Mouse (Mus musculus) ES-E14 (cell line): Measurements from ENCODE around the gene Sdad1. TPM values are rescaled to one million over a fixed set of nuclear protein-coding genes. Genes with fewer than 3 reads are reported as not detected.

Experiments
- DNase-seq: peaks from one replicate; pipeline ENCODE4 v3.0.0-alpha.2; 2013; ENCODE audit warnings: low read depth, low spot score
- H3K27ac ChIP-seq: 2 replicates; pipeline ENCODE4 v1.5.1; 2012; ENCODE audit warnings: low read depth, mild to moderate bottlenecking, low read length, moderate library complexity, mixed read lengths; ENCODE audit not compliant: poor library complexity, insufficient read depth, severe bottlenecking
- H3K36me3 ChIP-seq: 2 replicates; pipeline ENCODE4 v1.6.1; 2012; ENCODE audit warnings: mild to moderate bottlenecking, low read length, moderate library complexity, mixed read lengths; ENCODE audit not compliant: control insufficient read depth, poor library complexity, insufficient read depth, severe bottlenecking
- H3K4me1 ChIP-seq, 2 experiments: fragments of 150-350 bp in 1 of 2; sonication (generic) in 1 of 2; 2 replicates each; pipeline ENCODE4 v1.6.1; 2012; ENCODE audit warnings: low read length in 2 of 2, mild to moderate bottlenecking in 1 of 2, mixed read lengths in 1 of 2; ENCODE audit not compliant: control insufficient read depth in 2 of 2, insufficient read depth in 2 of 2, poor library complexity in 1 of 2
- H3K4me3 ChIP-seq, 2 experiments: fragments of 150-350 bp in 1 of 2; sonication (generic) in 1 of 2; 2 replicates each; pipeline ENCODE4 v1.5.1; 2012; ENCODE audit warnings: low read length in 2 of 2, low read depth in 1 of 2, mild to moderate bottlenecking in 1 of 2, mixed read lengths in 1 of 2; ENCODE audit not compliant: insufficient read depth in 1 of 2, poor library complexity in 1 of 2, severe bottlenecking in 1 of 2
- H3K9ac ChIP-seq: 2 replicates; pipeline ENCODE4 v1.6.1; 2012; ENCODE audit warnings: low read depth, mild to moderate bottlenecking, low read length, mixed read lengths; ENCODE audit not compliant: poor library complexity, insufficient read depth, severe bottlenecking
- H3K9me3 ChIP-seq: fragments of 150-350 bp; sonication (generic); 2 replicates; pipeline ENCODE4 v1.6.1; 2012; ENCODE audit warnings: low read depth, mild to moderate bottlenecking, low read length; ENCODE audit not compliant: control insufficient read depth, insufficient read depth
- CHD2 ChIP-seq: IDR thresholded peaks from 2 replicates; pipeline ENCODE4 v1.6.1; 2014; ENCODE audit warnings: mild to moderate bottlenecking, low read depth, low read length, inconsistent platforms
- HCFC1 ChIP-seq: IDR thresholded peaks from 2 replicates; pipeline ENCODE4 v1.6.1; 2012; ENCODE audit warnings: low read length, inconsistent platforms, borderline replicate concordance; ENCODE audit not compliant: insufficient read depth
- MAFK ChIP-seq: IDR thresholded peaks from 2 replicates; pipeline ENCODE4 v1.6.1; 2014; ENCODE audit warnings: mild to moderate bottlenecking, low read depth, low read length, inconsistent platforms; ENCODE audit not compliant: insufficient read depth
- ZC3H11A ChIP-seq: IDR thresholded peaks from 2 replicates; pipeline ENCODE4 v1.6.1; 2012; ENCODE audit warnings: low read depth, mild to moderate bottlenecking, inconsistent platforms, low read length, borderline replicate concordance
- ZNF384 ChIP-seq: IDR thresholded peaks from 2 replicates; pipeline ENCODE4 v1.6.1; 2012; ENCODE audit warnings: low read depth, low read length, inconsistent platforms
- in situ Hi-C, 2 experiments: fragments of 600-800 bp; cut with MboI; formaldehyde crosslinking; loops; one replicate each; pipeline ENCODE4 v1.15.1; 2025; ENCODE audit warnings: low sequenced_read_pairs in 2 of 2, inconsistent platforms in 1 of 2; ENCODE audit not compliant: unreplicated experiment in 2 of 2
- total RNA-seq: library from RNA; depleted of rRNA; stranded (reverse); fragments of 300-350 nt; gene quantifications from 2 replicates; pipeline ENCODE4 v1.2.3, GENCODE M21; 2012

Sdad1 gene
- total RNA-seq, 1 experiment: 63.9 TPM

- no peaks in the 10 kb centered on the region for H3K9me3 ChIP-seq
- no peak overlapping the region for H3K27ac ChIP-seq
- no peaks in the 10 kb centered on the region for H3K36me3 ChIP-seq
- TF ChIP-seq ZC3H11A (no peak), HCFC1 (no peak), ZNF384 (no peak), CHD2 (no peak)
- H3K4me1 ChIP-seq: 0 out of 4 replicates have a peak, but pooled peaks cover 0 to 2% of the 10 kb centered on the region in 2 experiments
- no peak overlapping the region for H3K9ac ChIP-seq
- H3K4me3 ChIP-seq: no peak overlapping the region; a peak in 1 of 4 replicates
- DNase-seq: no peak
- in situ Hi-C loops: no loop called here
Measured at GRCm38 (mm10) chr5:92252797-92253343, 57.4 kb downstream of the Sdad1 start.

- Histone ChIP-seq H3K9me3 (no peaks in the 10 kb centered on the region), H3K36me3 (no peaks in the 10 kb centered on the region), H3K4me1 (0 out of 4 replicates have a peak, but pooled peaks cover 0 to 2% of the 10 kb centered on the region in 2 experiments), H3K9ac (no peak overlapping the region), H3K4me3 (no peak overlapping the region), H3K27ac (no peak overlapping the region)
- DNase-seq: no peak
- in situ Hi-C loops: no loop called here
- no peak for TF ChIP-seq MAFK
- TF ChIP-seq CHD2: no peak
- TF ChIP-seq ZNF384: no peak
- TF ChIP-seq HCFC1: no peak
- TF ChIP-seq ZC3H11A: no peak
Measured at GRCm38 (mm10) chr5:92252031-92252430, 58.2 kb downstream of the Sdad1 start.

- no peaks in the 10 kb centered on the region for H3K36me3 ChIP-seq
- H3K9me3 ChIP-seq: no peaks in the 10 kb centered on the region
- TF ChIP-seq MAFK (no peak), CHD2 (no peak), ZC3H11A (no peak), ZNF384 (no peak), HCFC1 (no peak)
- DNase-seq: no peak
- no peak overlapping the region for H3K9ac ChIP-seq
- no peak overlapping the region for H3K27ac ChIP-seq
- 0 out of 4 replicates have a peak, but pooled peaks cover 0 to 2% of the 10 kb centered on the region in 2 experiments for H3K4me1 ChIP-seq
- peak overlapping the region in 1 of 2 experiments; percentile 26; a peak in 3 of 4 replicates for H3K4me3 ChIP-seq
- in situ Hi-C loops: no loop called here
Measured at GRCm38 (mm10) chr5:92248614-92249013, 61.7 kb downstream of the Sdad1 start.

- DNase-seq: no peak
- in situ Hi-C loops: no loop called here
- TF ChIP-seq HCFC1 (no peak), MAFK (no peak), CHD2 (no peak)
- no peaks in the 10 kb centered on the region for H3K36me3 ChIP-seq
- H3K4me1 ChIP-seq: 0 out of 4 replicates have a peak, but pooled peaks cover 0 to 2% of the 10 kb centered on the region in 2 experiments
- no peak overlapping the region for H3K4me3 ChIP-seq
- no peak overlapping the region for H3K27ac ChIP-seq
- no peak overlapping the region for H3K9ac ChIP-seq
- no peaks in the 10 kb centered on the region for H3K9me3 ChIP-seq
Measured at GRCm38 (mm10) chr5:92245483-92245882, 64.8 kb downstream of the Sdad1 start.
